Mouse (Mus musculus) heart, embryonic 13.5 days (tissue): ENCODE data around the gene Slc25a53. TPM values are rescaled to one million over a fixed set of nuclear protein-coding genes. Genes with fewer than 3 reads are reported as not detected.
A peak's percentile ranks its signal among the peaks of the same experiment; 100 is the strongest.
"Not testable (repeated sequence)": the region's sequence is repeated elsewhere in the genome, so short reads cannot be mapped to it uniquely, and the experiment has no call there.

ENCODE experiments used
- ATAC-seq: fragments of 200-750 bp; cut with Nextera tagmentation; 2 replicates; pipeline ENCODE4 v1.8.0; 2017; ENCODE audit warnings: moderate TSS enrichment; ENCODE audit not compliant: insufficient number of reproducible peaks, low FRiP score, low TSS enrichment; ENCODE audit errors: extremely low read depth
- H3K27ac ChIP-seq: fragments of 300-500 bp; sonication (generic); replicated peaks from 2 replicates; pipeline ENCODE4 v1.5.1; 2015; ENCODE audit warnings: moderate library complexity, mild to moderate bottlenecking, inconsistent platforms
- H3K27me3 ChIP-seq: fragments of 300-500 bp; sonication (generic); replicated peaks from 2 replicates; pipeline ENCODE4 v1.6.1; 2015; ENCODE audit warnings: mild to moderate bottlenecking, inconsistent platforms
- H3K36me3 ChIP-seq: fragments of 300-500 bp; sonication (generic); 2 replicates; pipeline ENCODE4 v1.6.1; 2015; ENCODE audit warnings: mild to moderate bottlenecking, inconsistent platforms
- H3K4me1 ChIP-seq: fragments of 300-500 bp; sonication (generic); 2 replicates; pipeline ENCODE4 v1.6.1; 2015; ENCODE audit warnings: inconsistent platforms
- H3K4me2 ChIP-seq: fragments of 300-500 bp; sonication (generic); 2 replicates; pipeline ENCODE4 v1.6.1; 2015; ENCODE audit warnings: inconsistent platforms, mild to moderate bottlenecking, moderate library complexity
- H3K4me3 ChIP-seq: fragments of 300-500 bp; sonication (generic); 2 replicates; pipeline ENCODE4 v1.5.1; 2015; ENCODE audit warnings: moderate library complexity, mild to moderate bottlenecking, inconsistent platforms
- H3K9ac ChIP-seq: fragments of 300-500 bp; sonication (generic); 2 replicates; pipeline ENCODE4 v1.6.1; 2015; ENCODE audit warnings: inconsistent platforms, mild to moderate bottlenecking, moderate library complexity
- H3K9me3 ChIP-seq: fragments of 300-500 bp; sonication (generic); 2 replicates; pipeline ENCODE4 v1.6.1; 2016; ENCODE audit warnings: inconsistent platforms
- WGBS: fragments of 180-500 bp; shearing (Covaris S2); methylation state at CpG from one replicate; pipeline ENCODE4 v1.1.7; 2015; ENCODE audit warnings: mixed read lengths; 5-methylcytosine and 5-hydroxymethylcytosine counted together
- polyA plus RNA-seq: library from polyadenylated mRNA; unstranded; fragments of >200 nt; fragmentation: Nextera tagmentation; extraction: Ambion mirVana; gene quantifications from 2 replicates; pipeline ENCODE4 v1.2.1, GENCODE M21; 2015

Slc25a53 gene
- polyA plus RNA-seq, 1 experiment from 2014 or later = 6.4 TPM

DNA sequence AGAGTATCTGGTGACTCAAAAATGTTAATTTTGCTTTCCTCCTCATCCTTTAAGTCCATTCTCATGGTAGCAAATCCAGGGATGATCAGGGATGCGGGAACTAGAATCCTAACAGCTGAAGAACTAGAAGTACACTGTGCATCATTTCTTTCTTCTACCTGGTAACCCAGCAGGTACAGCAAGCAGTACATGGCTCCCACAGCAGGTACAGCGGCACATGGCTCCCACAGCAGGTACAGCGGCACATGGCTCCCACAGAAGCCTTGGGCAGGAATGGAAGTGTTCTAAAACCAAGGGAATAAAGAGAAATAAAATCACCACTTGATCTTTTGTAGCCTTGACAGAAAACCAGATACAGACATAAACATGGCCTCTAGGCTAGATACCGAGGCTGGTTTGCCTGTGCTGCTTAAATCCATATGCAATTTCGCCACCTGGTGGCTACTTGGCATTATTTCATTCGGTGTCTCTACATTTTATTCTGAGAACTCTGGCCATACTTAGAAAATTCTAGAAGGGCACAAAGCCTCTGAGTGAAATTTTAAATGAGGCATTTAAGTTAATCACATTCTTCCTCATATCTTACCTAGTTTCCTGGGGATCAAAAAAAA, 22.9 kb downstream of the Slc25a53 start:
- peaks cover 17% of the 10 kb centered on the region for H3K36me3 ChIP-seq
- no peaks in the 10 kb centered on the region for H3K9me3 ChIP-seq
- H3K27ac ChIP-seq = no peak overlapping the region
- H3K4me1 ChIP-seq = no peaks in the 10 kb centered on the region
- no peak overlapping the region for H3K4me3 ChIP-seq
- no peak overlapping the region for H3K9ac ChIP-seq
- no peak overlapping the region for H3K4me2 ChIP-seq
- H3K27me3 ChIP-seq = no peaks in the 10 kb centered on the region
- no peak for ATAC-seq
- WGBS = 47% methylated on average over 6 of the region's 6 CpGs

DNA sequence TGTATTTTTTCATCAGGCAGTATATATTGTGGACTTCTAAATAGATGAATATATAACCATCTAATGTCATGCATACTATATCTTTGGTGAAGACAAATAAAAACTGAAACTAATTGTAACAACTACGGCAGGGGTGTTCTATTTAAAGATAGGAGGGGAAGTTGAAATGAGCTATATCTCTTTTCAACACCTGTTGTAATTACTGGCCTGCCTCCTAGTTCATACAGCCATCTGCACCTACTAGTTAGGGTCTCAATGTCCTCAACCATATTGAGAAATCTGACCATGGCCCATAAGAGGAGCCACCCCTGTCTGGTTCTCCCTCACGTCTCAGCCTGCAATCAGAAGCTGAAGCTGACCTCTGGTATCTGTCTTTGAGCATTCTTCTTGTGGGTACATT, 41.8 kb downstream of the Slc25a53 start:
- Histone ChIP-seq H3K4me3 (no peak overlapping the region), H3K9ac (no peak overlapping the region), H3K4me1 (no peaks in the 10 kb centered on the region), H3K27me3 (peaks cover 46% of the 10 kb centered on the region), H3K27ac (no peak overlapping the region), H3K4me2 (no peak overlapping the region), H3K9me3 (no peaks in the 10 kb centered on the region), H3K36me3 (no peaks in the 10 kb centered on the region)
- ATAC-seq = no peak
- 56% methylated on average over 2 of the region's 2 CpGs for WGBS

DNA sequence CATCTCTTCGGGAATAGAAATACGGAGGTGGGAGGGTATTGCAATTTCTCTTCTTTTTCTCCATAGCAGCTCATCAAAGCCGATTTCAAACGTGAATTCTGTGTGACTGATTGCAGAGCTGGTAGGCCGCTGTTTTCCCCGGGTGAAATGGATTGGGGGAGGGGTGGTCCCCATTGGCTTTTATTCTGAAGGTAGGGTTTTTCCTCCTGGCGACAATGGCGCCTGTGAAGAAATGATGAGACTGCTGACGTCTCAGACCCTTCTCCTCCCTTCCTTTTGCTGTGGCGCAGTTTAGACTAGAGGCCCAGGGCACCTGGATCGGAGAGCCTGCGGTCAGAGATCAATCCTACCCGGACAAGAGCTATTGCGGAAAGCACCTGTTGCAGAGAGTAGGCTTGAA, 44.5 kb downstream of the Slc25a53 start:
- Histone ChIP-seq H3K4me1 (no peaks in the 10 kb centered on the region), H3K4me3 (peak overlapping the region; percentile 52), H3K4me2 (peak overlapping the region; percentile 69), H3K9ac (no peak overlapping the region), H3K9me3 (no peaks in the 10 kb centered on the region), H3K36me3 (no peaks in the 10 kb centered on the region), H3K27me3 (peaks cover 50% of the 10 kb centered on the region), H3K27ac (no peak overlapping the region)
- ATAC-seq = no peak
- WGBS = 28% methylated on average over 14 of the region's 14 CpGs

DNA sequence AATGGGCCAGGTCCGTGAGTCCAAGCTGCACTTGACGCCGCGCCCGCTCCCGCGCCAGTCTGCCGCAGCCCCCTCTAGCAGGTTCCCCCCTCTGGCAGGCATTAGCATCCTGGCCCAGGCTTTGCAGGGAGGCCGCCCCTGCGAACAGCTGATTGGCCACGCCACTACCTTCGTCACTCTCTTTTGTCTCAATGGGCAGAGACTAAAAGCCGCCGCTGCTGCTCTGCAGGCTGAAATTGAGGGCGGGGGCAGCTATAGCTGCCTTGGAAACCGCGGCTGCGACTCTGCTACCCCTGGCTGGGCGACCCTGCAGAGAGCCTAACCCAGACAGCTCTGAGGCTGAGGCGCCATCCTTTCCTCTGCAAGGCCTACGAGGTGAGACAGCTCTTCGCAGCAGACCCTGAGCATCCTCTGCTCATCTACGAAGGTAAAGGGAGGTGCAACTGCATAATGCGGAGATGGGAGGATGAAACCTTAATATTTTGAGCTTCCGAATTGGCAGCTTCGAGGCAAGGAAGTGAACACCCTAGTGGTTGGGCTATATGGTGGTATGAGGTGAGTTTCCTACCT, 45.0 kb downstream of the Slc25a53 start, which contains the start of gene Zcchc18:
TSS of gene Zcchc18 (plus strand) at position 178 of the 570 bp plus-strand sequence.
- Histone ChIP-seq H3K4me1 (no peaks in the 10 kb centered on the region), H3K9me3 (no peaks in the 10 kb centered on the region), H3K27me3 (peaks cover 50% of the 10 kb centered on the region), H3K27ac (no peak within 1 kb of the TSS), H3K4me3 (peak within 1 kb of the TSS; percentile 52), H3K9ac (peak within 1 kb of the TSS; percentile 24; the same call in 1 of the 2 replicates), H3K4me2 (peak within 1 kb of the TSS; percentile 69), H3K36me3 (no peaks in the 10 kb centered on the region)
- peak; percentile 74; the same call in 1 of the 2 replicates for ATAC-seq
- 8% methylated on average over 24 of the region's 26 CpGs for WGBS

DNA sequence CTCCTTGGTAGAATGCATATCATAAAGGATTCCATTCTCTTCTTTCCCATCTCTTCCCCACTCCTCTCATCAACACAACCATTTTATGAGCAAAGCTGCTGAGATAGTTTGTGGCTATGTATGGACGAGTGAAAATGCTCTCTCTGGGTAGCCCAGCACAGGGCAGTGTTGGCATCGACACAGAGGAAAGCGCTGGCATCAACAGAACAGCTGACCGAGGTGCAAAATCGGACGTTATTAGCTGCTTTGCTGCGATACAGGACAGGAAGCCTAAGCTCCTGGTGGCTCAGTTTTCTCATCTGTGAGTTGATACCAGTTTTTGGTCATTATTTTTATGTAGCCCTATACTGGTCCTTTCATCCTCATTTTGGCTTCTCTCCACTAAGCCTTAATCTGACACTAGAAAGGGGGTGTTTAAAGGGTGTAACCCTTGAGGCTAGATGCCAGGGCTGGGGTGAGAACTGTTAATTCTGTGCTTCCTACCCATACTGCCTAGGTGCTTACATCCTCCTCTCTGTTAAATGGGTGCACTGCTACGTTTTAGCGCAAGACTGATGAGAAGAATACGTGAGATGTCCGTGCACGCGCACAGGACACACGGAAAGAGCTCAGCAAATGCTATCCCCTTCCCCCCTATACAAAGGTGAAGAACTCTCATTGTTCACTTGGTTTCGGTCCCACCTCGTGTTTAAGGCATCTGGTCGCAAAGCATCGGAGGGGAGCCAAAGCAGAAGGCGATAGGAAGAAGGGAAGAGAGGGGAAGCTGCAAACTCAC, 45.7 kb downstream of the Slc25a53 start:
- no peak for ATAC-seq
- H3K9ac ChIP-seq = 0 out of 2 replicates have a peak overlapping the region, but pooled peaks have one; percentile 24

DNA sequence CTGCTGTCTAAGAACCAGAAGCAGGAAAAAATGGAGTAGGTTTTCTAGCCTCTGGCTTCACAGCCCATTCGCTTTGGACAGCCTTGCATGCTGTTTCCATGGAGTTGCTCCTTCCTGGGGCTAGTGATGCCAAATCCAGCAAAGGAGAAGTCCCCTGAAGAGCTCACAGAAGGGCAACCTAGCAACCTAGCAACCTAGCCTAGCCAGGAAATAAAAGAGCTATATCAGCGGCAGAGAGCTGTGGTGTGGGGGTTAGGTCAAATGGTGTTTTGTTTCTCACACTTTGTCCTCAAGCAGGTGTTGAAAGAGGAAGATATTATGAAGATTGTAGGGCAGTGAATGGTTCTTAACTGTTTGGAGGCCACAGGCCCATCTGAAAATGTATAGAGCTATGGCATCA, 46.8 kb downstream of the Slc25a53 start:
- Histone ChIP-seq H3K27ac (no peak overlapping the region), H3K27me3 (peaks cover 50% of the 10 kb centered on the region), H3K4me3 (no peak overlapping the region), H3K36me3 (no peaks in the 10 kb centered on the region), H3K9me3 (no peaks in the 10 kb centered on the region), H3K9ac (no peak overlapping the region), H3K4me2 (no peak overlapping the region), H3K4me1 (no peaks in the 10 kb centered on the region)
- no peak for ATAC-seq
- WGBS = 48% methylated on average over 2 of the region's 2 CpGs

More for the DNA sequence above, 45.7 kb downstream of the Slc25a53 start:
- no peaks in the 10 kb centered on the region for H3K4me1 ChIP-seq
- peak overlapping the region; percentile 52 for H3K4me3 ChIP-seq
- no peak overlapping the region for H3K27ac ChIP-seq
- no peaks in the 10 kb centered on the region for H3K36me3 ChIP-seq
- H3K27me3 ChIP-seq = peaks cover 50% of the 10 kb centered on the region
- 22% methylated on average over 19 of the region's 19 CpGs for WGBS
- no peaks in the 10 kb centered on the region for H3K9me3 ChIP-seq
- peak overlapping the region; percentile 69 for H3K4me2 ChIP-seq

DNA sequence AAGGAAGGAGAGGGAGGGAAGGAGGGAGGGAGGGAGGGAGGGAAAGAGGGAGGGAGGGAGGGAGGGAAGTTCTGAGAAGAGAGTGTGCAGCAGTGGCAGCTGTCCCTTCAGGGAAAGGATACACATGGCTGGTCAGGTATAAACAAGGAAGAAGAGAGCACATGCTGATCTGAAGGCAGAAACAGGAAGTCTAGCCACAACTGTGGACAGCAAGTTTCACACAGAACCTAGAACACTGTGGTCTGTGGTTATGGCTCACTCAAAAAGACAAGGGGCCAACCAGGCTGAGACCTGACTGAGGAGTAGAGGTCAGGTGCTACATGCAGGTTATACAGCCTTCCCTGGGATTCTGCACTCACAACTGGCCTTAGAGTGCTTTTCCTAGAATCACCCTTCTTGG, 52.1 kb downstream of the Slc25a53 start:
- no peak overlapping the region for H3K27ac ChIP-seq
- peaks cover 2% of the 10 kb centered on the region for H3K27me3 ChIP-seq
- ATAC-seq = no peak
- no peaks in the 10 kb centered on the region for H3K4me1 ChIP-seq
- H3K4me3 ChIP-seq = no peak overlapping the region
- H3K36me3 ChIP-seq = no peaks in the 10 kb centered on the region
- H3K9ac ChIP-seq = no peak overlapping the region
- no peaks in the 10 kb centered on the region for H3K9me3 ChIP-seq
- H3K4me2 ChIP-seq = no peak overlapping the region

DNA sequence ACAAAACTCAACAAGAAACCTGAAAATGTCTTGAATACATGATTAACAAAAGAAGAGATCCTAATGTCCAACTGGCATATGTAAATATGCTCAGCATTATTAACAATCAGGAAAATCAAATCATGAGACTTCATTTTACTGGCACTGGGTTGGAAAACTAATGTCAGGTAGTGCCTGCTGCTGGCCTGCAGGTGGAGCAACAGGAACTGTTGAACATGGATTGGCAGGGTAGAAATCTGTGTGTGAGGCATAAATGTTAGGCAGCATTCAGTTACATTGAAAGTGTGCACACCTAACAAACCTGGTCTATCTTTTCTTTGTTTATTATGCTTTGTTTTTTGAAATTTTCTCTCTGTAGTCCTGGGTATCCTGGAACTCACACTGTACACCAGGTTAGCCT, 59.5 kb downstream of the Slc25a53 start:
- no peak for ATAC-seq
- H3K4me1 ChIP-seq = no peaks in the 10 kb centered on the region
- H3K27me3 ChIP-seq = no peaks in the 10 kb centered on the region
- H3K4me3 ChIP-seq = no peak overlapping the region
- H3K9ac ChIP-seq = no peak overlapping the region
- no peaks in the 10 kb centered on the region for H3K9me3 ChIP-seq
- no peak overlapping the region for H3K4me2 ChIP-seq
- H3K27ac ChIP-seq = no peak overlapping the region
- no peaks in the 10 kb centered on the region for H3K36me3 ChIP-seq

DNA sequence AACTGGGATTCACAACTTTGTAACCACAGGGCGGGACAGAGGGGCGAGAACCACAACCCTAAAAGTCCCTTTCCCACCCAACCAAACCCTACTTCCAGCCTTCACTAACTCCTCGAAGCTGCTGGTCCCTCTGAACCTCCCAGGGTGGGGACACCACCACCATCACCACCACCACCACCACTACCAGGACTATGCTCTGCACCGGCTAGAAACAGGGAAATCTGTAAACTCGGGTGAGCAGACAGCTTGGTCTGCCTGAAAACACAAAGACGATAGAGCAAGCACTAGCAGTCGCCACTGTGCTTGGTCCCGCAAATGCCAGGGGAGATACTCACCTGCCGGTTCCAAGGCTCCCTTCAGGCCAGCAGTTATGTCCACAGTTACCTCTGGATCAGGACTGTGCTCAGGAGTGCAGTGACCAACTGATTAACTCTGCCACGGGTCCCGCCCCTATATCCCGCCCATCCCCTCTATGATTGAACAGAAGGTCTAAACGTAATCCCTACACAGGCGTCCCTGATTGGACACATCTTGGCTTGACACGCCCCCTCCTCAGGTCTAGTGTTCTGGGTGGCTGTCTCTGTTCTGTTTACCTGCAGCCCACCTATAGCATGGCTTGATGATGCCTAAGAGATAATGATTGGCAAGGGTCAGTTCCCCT, 61.5 kb downstream of the Slc25a53 start, which contains the start of the genes Tmsb15l and Tmsb15b1:
TSS of gene Tmsb15l (minus strand) at position 446 of the 661 bp plus-strand sequence.
TSS of gene Tmsb15b1 (minus strand) at position 451 of the 661 bp plus-strand sequence.
- Histone ChIP-seq H3K9me3 (no peaks in the 10 kb centered on the region), H3K4me3 (peak within 1 kb of the TSS; percentile 53), H3K9ac (peak within 1 kb of the TSS; percentile 71), H3K36me3 (no peaks in the 10 kb centered on the region), H3K27ac (no peak within 1 kb of the TSS), H3K4me1 (no peaks in the 10 kb centered on the region), H3K4me2 (peak within 1 kb of the TSS; percentile 67), H3K27me3 (no peaks in the 10 kb centered on the region)
- 22% methylated on average over 15 of the region's 15 CpGs for WGBS
- peak; percentile 76 for ATAC-seq

DNA sequence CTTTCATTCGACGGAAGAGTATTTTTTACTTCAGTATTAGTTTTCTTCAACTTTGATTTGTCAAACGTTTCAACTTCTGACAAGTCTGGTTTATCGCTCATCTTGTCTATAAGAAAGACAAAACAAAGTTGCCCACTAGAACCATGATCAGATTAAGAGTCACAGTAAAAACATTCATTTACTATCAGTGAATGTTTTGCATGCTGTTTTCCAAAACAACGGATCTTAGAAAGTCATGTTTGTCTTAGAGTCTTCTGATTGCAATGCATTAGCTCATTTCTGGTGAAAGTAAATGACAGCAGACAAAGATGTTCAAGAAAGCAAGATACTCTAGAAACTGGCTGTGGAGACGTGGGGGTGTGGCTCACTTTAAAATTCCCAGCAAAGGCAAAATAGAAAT, 62.7 kb downstream of the Slc25a53 start, which contains the start of gene Tmsb15b2:
TSS of gene Tmsb15b2 (minus strand) at position 101 of the 400 bp plus-strand sequence.
- ATAC-seq = not testable (repeated sequence)
- peak within 1 kb of the TSS; percentile 67 for H3K4me2 ChIP-seq
- 77% methylated on average over 6 of the region's 6 CpGs for WGBS

DNA sequence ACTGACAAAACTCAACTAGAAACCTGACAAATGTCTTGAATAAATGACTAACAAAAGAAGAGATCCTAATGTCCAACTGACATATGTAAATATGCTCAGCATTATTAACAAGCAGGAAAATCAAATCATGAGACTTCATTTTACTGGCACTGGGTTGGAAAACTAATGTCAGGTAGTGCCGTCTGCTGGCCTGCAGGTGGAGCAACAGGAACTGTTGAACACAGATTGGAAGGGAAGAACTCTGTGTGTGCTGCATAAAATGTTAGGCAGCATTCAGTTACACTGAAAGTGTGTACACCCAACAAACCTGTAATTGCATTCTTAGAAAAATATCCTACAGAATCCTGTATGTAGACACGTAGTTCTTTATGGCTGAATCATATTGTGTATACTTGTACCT, 78.4 kb downstream of the Slc25a53 start:
- no peak for ATAC-seq
- Histone ChIP-seq H3K4me3 (no peak overlapping the region), H3K9ac (no peak overlapping the region), H3K4me2 (no peak overlapping the region), H3K27ac (no peak overlapping the region), H3K4me1 (no peaks in the 10 kb centered on the region), H3K27me3 (no peaks in the 10 kb centered on the region), H3K9me3 (no peaks in the 10 kb centered on the region), H3K36me3 (no peaks in the 10 kb centered on the region)
- 18% methylated on average over 2 of the region's 2 CpGs for WGBS

More for the DNA sequence above, 62.7 kb downstream of the Slc25a53 start, which contains the start of gene Tmsb15b2:
- not testable (repeated sequence) for H3K27me3 ChIP-seq, H3K4me1 ChIP-seq, H3K9me3 ChIP-seq, H3K27ac ChIP-seq, H3K36me3 ChIP-seq
- Histone ChIP-seq H3K4me3 (peak within 1 kb of the TSS; percentile 53), H3K9ac (peak within 1 kb of the TSS; percentile 71)
